In the genomic region with DNA sequence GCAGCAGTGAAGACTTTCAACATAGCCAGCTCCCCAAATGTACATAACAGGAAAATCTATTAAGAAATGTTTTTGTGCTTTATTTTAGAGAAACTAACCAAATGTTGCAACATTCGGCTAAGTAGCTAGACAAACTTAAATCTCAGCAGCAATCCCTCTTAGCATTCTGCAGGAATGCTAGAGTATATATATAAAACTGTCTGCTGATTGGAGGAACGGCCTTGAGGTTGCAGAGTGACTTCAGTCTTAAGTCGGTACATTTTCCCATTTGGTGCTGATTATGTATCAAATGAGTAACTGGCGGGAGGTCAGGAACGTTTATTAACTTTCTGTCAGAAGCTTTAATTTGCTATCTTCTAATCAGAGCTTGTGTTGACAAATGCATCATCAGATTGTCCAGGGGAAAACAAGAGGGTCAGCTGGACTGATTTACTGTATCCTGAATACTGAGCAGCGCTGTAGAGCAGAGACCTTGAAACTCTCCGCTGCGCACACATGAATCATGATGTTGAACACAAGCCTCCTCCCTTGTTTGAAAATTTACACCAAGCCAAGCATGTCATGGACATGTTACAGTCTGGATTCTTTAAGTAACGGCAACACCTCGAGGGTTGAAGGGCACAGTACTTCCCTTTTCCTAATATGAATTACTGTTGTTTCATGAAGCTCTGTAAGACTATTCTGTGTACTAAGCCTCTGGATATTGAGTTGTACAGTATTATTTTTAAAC, we compare ENCODE assay signal across 27 mouse cellular contexts.
DNase-seq lines count a peak whose midpoint lies in the region; ATAC-seq lines count a peak whose summit lies in the region.
"Had no signal": no experiment of that assay in that cellular context is flagged by ENCODE, and none has a peak within 500 bp of the region (broad histone marks: within the 10 kb centered on the region; RNA-seq: fewer than 3 reads in every experiment).

No protein-coding gene starts in this region.

- peaks cover 7% of the 10 kb centered on the region; the same call in 1 of the 2 replicates for H3K9me3 ChIP-seq in kidney, embryonic 14.5 days (ENCODE audit: control insufficient read depth, low read length)
- no peaks in the 10 kb centered on the region; the same call in 1 of the 2 replicates for H3K9me3 ChIP-seq in lung, embryonic 16.5 days (ENCODE audit: control insufficient read depth, low read length)
- H3K9me3 ChIP-seq: embryonic facial prominence, embryonic 10.5 days; embryonic facial prominence, embryonic 15.5 days; forebrain, embryonic 13.5 days; heart, embryonic 12.5 days; liver, embryonic 15.5 days had no signal

- ATAC-seq in kidney, embryonic 14.5 days (ENCODE audit: low FRiP score, low TSS enrichment) = peak; percentile 64; the same call in 1 of the 2 replicates
- peak; percentile 80 for ATAC-seq in lung, embryonic 16.5 days (ENCODE audit: low read depth)
- ATAC-seq: forebrain, embryonic 13.5 days; intestine, embryonic 16.5 days; midbrain, embryonic 13.5 days; Patski had no signal

- H3K27me3 ChIP-seq in kidney, embryonic 14.5 days (ENCODE audit: control insufficient read depth, insufficient read depth, low read length) = no peaks in the 10 kb centered on the region
- no peaks in the 10 kb centered on the region for H3K27me3 ChIP-seq in lung, embryonic 16.5 days (ENCODE audit: control insufficient read depth, insufficient read depth, low read depth, low read length)
- H3K27me3 ChIP-seq: embryonic facial prominence, embryonic 15.5 days; forebrain, embryonic 13.5 days; heart, embryonic 12.5 days; hindbrain, embryonic 13.5 days; limb, embryonic 12.5 days; liver, embryonic 15.5 days; midbrain, embryonic 13.5 days; neural tube, embryonic 13.5 days had no signal

- no peaks in the 10 kb centered on the region for H3K36me3 ChIP-seq in kidney, embryonic 14.5 days (ENCODE audit: control insufficient read depth, insufficient read depth, low read length)
- H3K36me3 ChIP-seq in lung, embryonic 16.5 days (ENCODE audit: control insufficient read depth, insufficient read depth, low read length) = no peaks in the 10 kb centered on the region
- H3K36me3 ChIP-seq: embryonic facial prominence, embryonic 10.5 days; embryonic facial prominence, embryonic 15.5 days; G1E; heart, embryonic 12.5 days; hindbrain, embryonic 13.5 days; limb, embryonic 12.5 days; liver, embryonic 15.5 days; midbrain, embryonic 13.5 days; neural tube, embryonic 13.5 days had no signal

- H3K4me2 ChIP-seq in kidney, embryonic 14.5 days (replicated peaks; ENCODE audit: low read depth, low read length) = no peak overlapping the region
- no peak overlapping the region for H3K4me2 ChIP-seq in lung, embryonic 16.5 days (ENCODE audit: low read depth, low read length)
- H3K4me2 ChIP-seq: embryonic facial prominence, embryonic 15.5 days; forebrain, embryonic 13.5 days; heart, embryonic 12.5 days; hindbrain, embryonic 13.5 days; limb, embryonic 12.5 days; liver, embryonic 15.5 days; midbrain, embryonic 13.5 days; neural tube, embryonic 13.5 days had no signal

- DNase-seq in kidney, postnatal 36 days = no peak
- no peak for DNase-seq in lung, postnatal 10 days
- DNase-seq in adrenal gland, postnatal 10 days = peak; percentile 21
- DNase-seq in forelimb bud, embryonic 11.5 days (ENCODE audit: low read depth, low spot score) = peak; percentile 8
- no peak for DNase-seq in left cerebral cortex, adult 11 months (ENCODE audit: low spot score)
- no peak for DNase-seq in gastrocnemius, postnatal 25 days
- DNase-seq: cerebellum, adult 2 months; cerebellum, postnatal 14 days; gastrocnemius, postnatal 36 days; heart, adult 18-20 months; heart, postnatal 4 days; lung, postnatal 36 days; thymus, postnatal 14 days had no signal

- 50% methylated on average over 10 of the region's 10 CpGs for WGBS in kidney, embryonic 14.5 days
- WGBS in lung, embryonic 16.5 days = 52% methylated on average over 10 of the region's 10 CpGs

- no peaks in the 10 kb centered on the region for H3K4me1 ChIP-seq in kidney, embryonic 14.5 days (ENCODE audit: control insufficient read depth, insufficient read depth, low read length)
- 0 out of 2 replicates have a peak, but pooled peaks cover 2% of the 10 kb centered on the region for H3K4me1 ChIP-seq in lung, embryonic 16.5 days (replicated peaks; ENCODE audit: control insufficient read depth, insufficient read depth, low read length)
- H3K4me1 ChIP-seq: embryonic facial prominence, embryonic 10.5 days; embryonic facial prominence, embryonic 15.5 days; forebrain, embryonic 13.5 days; heart, embryonic 12.5 days; hindbrain, embryonic 13.5 days; limb, embryonic 12.5 days; liver, embryonic 15.5 days; neural tube, embryonic 13.5 days had no signal

- no peak overlapping the region for H3K4me3 ChIP-seq in kidney, embryonic 14.5 days (ENCODE audit: low read length)
- H3K4me3 ChIP-seq in lung, embryonic 16.5 days (ENCODE audit: low read length) = no peak overlapping the region
- H3K4me3 ChIP-seq: embryonic facial prominence, embryonic 10.5 days; embryonic facial prominence, embryonic 15.5 days; forebrain, embryonic 13.5 days; heart, embryonic 12.5 days; hindbrain, embryonic 13.5 days; limb, embryonic 12.5 days; liver, embryonic 15.5 days; midbrain, embryonic 13.5 days; neural tube, embryonic 13.5 days had no signal

- no peak overlapping the region for H3K27ac ChIP-seq in kidney, embryonic 14.5 days (ENCODE audit: low read depth, low read length)
- H3K27ac ChIP-seq in lung, embryonic 16.5 days (ENCODE audit: low read length) = peak overlapping the region; percentile 4; the same call in 1 of the 2 replicates
- H3K27ac ChIP-seq: embryonic facial prominence, embryonic 10.5 days; embryonic facial prominence, embryonic 15.5 days; forebrain, embryonic 13.5 days; hindbrain, embryonic 13.5 days; limb, embryonic 12.5 days; liver, embryonic 15.5 days; midbrain, embryonic 13.5 days; neural tube, embryonic 13.5 days had no signal

- no peak overlapping the region for H3K9ac ChIP-seq in kidney, embryonic 14.5 days (ENCODE audit: low read depth, low read length)
- no peak overlapping the region for H3K9ac ChIP-seq in lung, embryonic 16.5 days (ENCODE audit: low read length)
- H3K9ac ChIP-seq: embryonic facial prominence, embryonic 15.5 days; forebrain, embryonic 13.5 days; heart, embryonic 12.5 days; hindbrain, embryonic 13.5 days; limb, embryonic 12.5 days; liver, embryonic 15.5 days; midbrain, embryonic 13.5 days; neural tube, embryonic 13.5 days had no signal

Comparison
In these comparisons a context has a peak if more than half of its experiments do, and no peak if none do; other contexts are left out.
1. DNase-seq: peak in adrenal gland, postnatal 10 days (single experiment) and forelimb bud, embryonic 11.5 days (single experiment); none in kidney, postnatal 36 days (0 of 2), lung, postnatal 10 days (single experiment), left cerebral cortex, adult 11 months (single experiment) and gastrocnemius, postnatal 25 days (single experiment).